Mouse (Mus musculus) lung, adult 2 months (tissue): ENCODE measurements around the gene Chrnb1. TPM values are rescaled to one million over a fixed set of nuclear protein-coding genes. Genes with fewer than 3 reads are reported as not detected.

Source experiments
- DNase-seq: peaks from one replicate; pipeline ENCODE4 v3.0.0; 2022
- H3K4me1 ChIP-seq: fragments of 200-500 bp; 2 replicates; pipeline ENCODE4 v1.6.1; 2011; ENCODE audit warnings: low read length; ENCODE audit not compliant: control insufficient read depth, insufficient read depth
- H3K4me3 ChIP-seq: fragments of 200-500 bp; replicated peaks from 2 replicates; pipeline ENCODE3; 2011; ENCODE audit warnings: low read depth, mild to moderate bottlenecking, control low read depth, low read length; ENCODE audit errors: extremely low read depth
- CTCF ChIP-seq: fragments of 200-500 bp; IDR thresholded peaks from 2 replicates; pipeline ENCODE4 v1.5.1; 2011; ENCODE audit warnings: mild to moderate bottlenecking, low read length, control low read depth; ENCODE audit not compliant: insufficient read depth
- POLR2A ChIP-seq: fragments of 200-500 bp; IDR thresholded peaks from 2 replicates; pipeline ENCODE4 v1.6.1; 2011; ENCODE audit warnings: low read depth, mild to moderate bottlenecking, control low read depth, low read length, borderline replicate concordance; ENCODE audit errors: extremely low read depth
- WGBS: fragments of 180-500 bp; shearing (Covaris S2); methylation state at CpG from one replicate; pipeline ENCODE4 v1.1.7; 2018; 5-methylcytosine and 5-hydroxymethylcytosine counted together
- polyA plus RNA-seq: library from polyadenylated mRNA; depleted of rRNA; stranded (reverse); fragments of >200 nt; gene quantifications from 2 replicates; pipeline ENCODE4 v1.2.3, GENCODE M21; 2012

Chrnb1 gene
- polyA plus RNA-seq, 1 experiment = 38.0 TPM

DNA sequence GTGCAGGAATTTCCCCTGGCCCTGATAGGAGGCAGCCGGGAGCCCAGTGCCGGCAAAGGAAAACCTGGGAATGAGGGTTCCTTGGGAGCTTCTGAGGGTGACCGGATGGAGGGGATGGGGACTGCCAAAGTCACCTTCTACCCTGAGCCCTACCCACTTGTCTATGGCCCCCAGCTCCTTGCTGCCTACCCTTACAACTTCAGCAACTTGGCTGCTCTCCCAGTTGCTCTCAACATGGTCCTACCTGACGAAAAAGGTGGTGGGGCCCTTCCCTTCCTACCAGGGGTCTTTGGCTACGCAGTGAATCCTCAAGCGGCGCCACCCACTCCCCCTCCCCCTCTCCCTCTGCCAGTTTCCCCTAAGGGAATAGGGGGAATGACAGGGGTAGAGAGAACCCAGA is 16.8 kb downstream of the Chrnb1 start:
- Histone ChIP-seq H3K4me1 (no peaks in the 10 kb centered on the region; the same call in 1 of the 2 replicates), H3K4me3 (no peak overlapping the region)
- 60% methylated on average over 7 of the region's 7 CpGs for WGBS
- no peak for DNase-seq
- no peak for TF ChIP-seq POLR2A
- no peak for TF ChIP-seq CTCF

DNA sequence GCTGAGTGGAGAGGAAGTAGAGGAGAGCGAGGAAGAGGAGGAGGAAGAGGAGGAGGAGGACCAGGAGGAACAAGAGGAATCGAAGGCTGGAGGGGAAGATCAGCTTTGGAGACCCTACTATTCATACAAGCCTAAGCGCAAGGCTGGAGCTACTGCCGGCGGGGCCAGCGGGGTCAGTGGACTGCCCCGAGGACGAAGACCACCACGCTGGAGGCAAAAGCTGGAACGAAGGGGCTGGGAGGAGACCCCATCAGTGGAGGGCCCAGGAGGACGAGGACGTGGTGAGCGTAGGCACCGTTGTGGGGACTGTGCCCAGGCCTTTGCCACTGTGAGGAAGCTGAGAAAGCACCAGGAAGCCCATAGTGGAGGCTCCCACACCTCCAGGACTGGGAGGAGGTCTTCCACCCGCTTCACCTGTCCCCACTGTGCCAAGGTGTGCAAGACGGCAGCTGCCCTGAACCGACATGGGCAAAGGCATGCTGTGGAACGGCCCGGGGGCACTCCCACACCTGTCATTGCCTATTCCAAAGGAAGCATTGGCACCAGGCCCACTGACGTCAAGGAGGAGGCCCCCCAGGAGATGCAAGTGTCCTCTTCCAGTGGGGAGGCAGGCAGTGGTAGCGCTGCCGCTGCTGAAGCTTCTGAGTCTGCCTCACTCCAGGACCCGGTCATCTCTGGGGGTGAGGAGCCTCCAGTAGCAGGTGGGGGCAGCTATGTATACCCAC is 17.3 kb downstream of the Chrnb1 start:
- no peaks in the 10 kb centered on the region; the same call in 1 of the 2 replicates for H3K4me1 ChIP-seq
- 64% methylated on average over 23 of the region's 23 CpGs for WGBS
- no peak for DNase-seq

DNA sequence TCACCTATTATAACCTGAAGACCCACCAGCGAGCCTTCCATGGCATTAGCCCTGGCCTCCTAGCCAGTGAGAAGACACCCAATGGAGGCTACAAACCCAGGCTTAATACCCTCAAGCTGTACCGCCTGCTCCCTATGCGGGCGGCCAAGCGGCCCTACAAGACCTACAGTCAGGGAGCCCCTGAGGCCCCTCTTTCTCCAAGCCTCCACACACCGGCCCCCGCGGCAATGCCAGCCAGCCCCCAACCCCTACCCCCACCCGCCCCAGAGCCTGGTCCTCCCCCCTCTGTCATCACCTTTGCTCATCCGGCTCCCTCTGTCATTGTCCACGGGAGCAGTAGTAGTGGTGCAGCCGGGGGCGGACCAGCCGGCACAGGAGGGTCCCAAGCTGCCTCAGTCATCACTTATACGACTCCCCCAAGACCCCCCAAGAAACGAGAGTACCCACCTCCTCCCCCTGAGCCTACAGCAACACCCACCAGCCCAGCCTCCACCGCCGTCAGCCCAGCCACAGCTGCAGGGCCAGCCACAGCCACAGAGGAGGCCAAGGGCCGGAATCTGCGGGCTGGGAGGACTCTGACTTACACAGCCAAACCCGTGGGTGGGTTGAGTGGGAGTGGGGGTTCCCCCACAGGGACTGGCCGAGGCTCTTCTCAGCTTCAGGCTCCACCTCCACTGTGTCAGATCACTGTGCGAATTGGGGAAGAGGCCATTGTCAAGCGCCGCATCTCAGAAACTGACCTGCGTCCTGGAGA is 18.1 kb downstream of the Chrnb1 start:
- 66% methylated on average over 26 of the region's 26 CpGs for WGBS
- DNase-seq = no peak

More for the DNA sequence above, 17.3 kb downstream of the Chrnb1 start:
- TF ChIP-seq POLR2A (no peak), CTCF (no peak)
- H3K4me3 ChIP-seq = no peak overlapping the region

DNA sequence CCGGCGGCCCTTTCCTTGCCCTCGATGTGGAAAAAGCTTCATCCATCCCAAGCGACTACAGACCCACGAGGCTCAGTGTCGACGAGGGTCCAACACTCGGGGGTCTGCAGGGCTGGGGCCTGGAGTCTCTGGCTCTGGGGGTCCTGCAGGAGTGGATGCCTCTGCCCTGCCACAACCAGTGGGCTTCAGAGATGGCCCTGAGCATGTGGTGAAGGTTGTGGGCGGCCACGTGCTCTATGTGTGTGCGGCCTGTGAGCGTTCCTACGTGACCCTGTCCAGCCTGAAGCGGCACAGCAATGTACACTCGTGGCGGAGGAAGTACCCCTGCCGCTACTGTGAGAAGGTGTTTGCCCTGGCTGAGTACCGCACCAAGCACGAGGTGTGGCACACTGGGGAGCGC is 19.3 kb downstream of the Chrnb1 start:
- no peak for DNase-seq
- no peaks in the 10 kb centered on the region for H3K4me1 ChIP-seq
- TF ChIP-seq POLR2A (no peak), CTCF (no peak)
- H3K4me3 ChIP-seq = no peak overlapping the region
- 82% methylated on average over 20 of the region's 20 CpGs for WGBS

More for the DNA sequence above, 18.1 kb downstream of the Chrnb1 start:
- no peaks in the 10 kb centered on the region; the same call in 1 of the 2 replicates for H3K4me1 ChIP-seq
- no peak for TF ChIP-seq POLR2A
- no peak for TF ChIP-seq CTCF
- no peak overlapping the region for H3K4me3 ChIP-seq

DNA sequence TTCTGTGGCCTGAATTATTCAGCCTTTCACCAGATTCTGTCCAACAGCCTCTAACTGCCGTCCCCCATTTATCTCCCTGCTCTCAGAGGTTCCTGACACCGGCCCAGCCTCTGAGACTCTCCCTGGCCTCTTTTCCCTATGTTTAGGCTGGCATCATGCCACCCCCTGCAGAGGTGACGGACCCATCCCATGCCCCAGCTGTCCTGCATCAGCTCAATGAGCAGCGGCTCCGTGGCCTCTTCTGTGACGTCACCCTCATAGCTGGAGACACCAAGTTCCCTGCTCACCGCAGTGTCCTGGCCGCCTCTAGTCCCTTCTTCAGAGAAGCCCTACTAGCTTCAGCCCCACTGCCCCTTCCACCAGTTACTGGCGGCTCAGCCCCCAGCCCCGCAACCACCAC is 20.0 kb downstream of the Chrnb1 start:
- WGBS = 66% methylated on average over 10 of the region's 10 CpGs
- no peak for TF ChIP-seq POLR2A
- no peak for TF ChIP-seq CTCF
- DNase-seq = no peak
- H3K4me1 ChIP-seq = no peaks in the 10 kb centered on the region
- no peak overlapping the region for H3K4me3 ChIP-seq

DNA sequence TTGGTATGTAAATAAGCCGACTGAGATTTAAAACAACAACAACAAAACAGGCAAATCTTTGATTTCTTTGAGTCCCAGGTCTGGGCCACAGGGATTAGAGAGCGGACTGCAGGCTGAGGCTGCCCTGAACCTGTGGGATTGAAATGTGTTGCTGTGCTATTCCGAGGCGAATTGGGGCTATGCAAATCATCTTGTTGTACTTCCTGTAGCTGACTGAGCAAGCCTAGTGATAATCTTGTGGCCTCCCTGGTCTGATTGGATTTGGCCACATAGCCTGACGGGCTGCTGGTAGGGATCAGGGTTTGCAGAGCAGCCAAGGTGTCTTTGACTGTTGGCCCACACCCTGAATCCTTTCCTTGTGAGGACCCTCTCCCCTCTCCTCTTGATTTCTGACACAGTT is 20.8 kb downstream of the Chrnb1 start:
- WGBS = 69% methylated on average over 5 of the region's 5 CpGs

DNA sequence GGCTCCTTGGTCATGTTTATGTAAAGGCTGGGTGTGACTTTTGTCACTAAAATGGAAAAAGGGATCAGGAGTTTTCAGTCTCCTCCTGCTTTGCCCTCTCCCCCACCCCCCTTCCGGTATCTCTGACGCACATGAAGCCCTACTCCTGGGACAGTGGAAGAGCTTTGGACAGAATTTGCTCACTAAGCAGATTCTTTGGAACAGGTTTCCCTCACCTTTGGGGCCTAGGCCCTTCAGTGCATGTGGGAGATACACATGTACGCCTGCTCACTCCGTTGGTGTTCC is 28.2 kb downstream of the Chrnb1 start:
- no peak for DNase-seq
- Histone ChIP-seq H3K4me3 (peak overlapping the region; percentile 99), H3K4me1 (peaks cover 17% of the 10 kb centered on the region)
- TF ChIP-seq POLR2A = no peak
- TF ChIP-seq CTCF = no peak
- 24% methylated on average over 4 of the region's 4 CpGs for WGBS

More for the DNA sequence above, 20.8 kb downstream of the Chrnb1 start:
- Histone ChIP-seq H3K4me1 (no peaks in the 10 kb centered on the region), H3K4me3 (no peak overlapping the region)
- DNase-seq = no peak
- TF ChIP-seq POLR2A (no peak), CTCF (no peak)

DNA sequence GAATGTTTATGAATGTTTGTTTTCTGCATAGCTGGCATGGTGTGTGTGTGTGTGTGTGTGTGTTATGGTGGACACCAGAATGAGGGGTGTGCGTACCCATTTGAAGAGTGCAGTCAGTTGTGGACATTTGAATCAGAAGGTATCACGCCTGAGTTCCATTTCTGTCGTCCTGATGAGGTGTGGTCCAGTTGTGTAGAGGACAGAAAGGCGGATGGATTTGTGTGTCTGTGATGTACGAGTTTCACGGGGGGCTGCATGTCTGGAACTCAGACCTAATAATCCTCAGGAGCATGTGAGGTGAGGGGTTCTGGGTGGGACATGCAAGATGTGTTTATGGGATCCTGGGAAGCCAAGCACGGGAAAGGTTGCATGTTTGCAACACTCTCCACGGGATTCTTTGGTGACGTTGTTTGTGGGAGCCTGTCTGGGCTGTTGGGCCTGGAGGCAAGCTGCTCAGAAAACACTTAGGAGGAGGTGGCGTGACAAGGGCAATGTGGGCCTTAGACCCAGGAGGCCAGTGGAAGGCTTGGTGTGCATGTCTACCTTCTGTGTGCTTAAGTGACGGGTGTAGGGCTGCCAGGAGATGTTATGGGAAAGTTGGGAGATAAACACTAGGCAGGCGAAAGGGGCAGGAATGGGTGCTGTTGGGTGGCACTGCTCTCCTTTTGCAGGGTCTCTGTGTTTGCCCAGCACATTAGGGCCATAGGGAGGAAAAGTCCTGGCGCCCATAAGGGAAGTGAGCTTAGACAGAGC is 28.7 kb downstream of the Chrnb1 start:
- Histone ChIP-seq H3K4me1 (peaks cover 17% of the 10 kb centered on the region), H3K4me3 (peak overlapping the region; percentile 99)
- TF ChIP-seq CTCF (no peak), POLR2A (peak; percentile 33; the same call in 1 of the 2 replicates)
- peak; percentile 42 for DNase-seq
- 22% methylated on average over 13 of the region's 13 CpGs for WGBS

DNA sequence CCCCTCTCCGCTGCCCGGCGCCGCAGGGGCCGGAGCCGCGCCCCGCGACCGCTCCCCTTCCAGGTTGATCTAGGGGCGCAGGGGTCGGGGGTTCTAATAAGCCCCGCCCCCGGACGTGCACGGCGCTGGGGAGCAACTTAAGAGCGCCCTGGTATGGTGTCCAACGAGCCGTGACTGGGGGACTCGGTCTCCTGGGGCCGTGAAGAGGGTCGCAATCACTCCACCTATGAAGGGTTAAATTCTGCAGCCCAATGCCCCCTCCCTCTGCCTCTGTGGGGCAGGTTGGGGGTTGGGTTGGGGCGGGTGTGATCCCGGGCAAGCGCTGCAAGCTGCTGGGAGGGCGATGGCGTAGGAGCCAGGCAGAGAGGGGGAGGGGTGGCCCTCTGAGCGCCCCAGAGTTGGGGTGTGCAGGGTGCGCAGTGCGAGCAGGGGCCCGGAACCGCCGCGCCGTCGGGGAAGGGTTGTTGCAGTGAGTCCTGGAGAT is 29.6 kb downstream of the Chrnb1 start:
- TF ChIP-seq POLR2A (peak; percentile 60; the same call in 1 of the 2 replicates), CTCF (no peak)
- peak; percentile 78 for DNase-seq
- under 1% methylated on average over 36 of the region's 37 CpGs for whole genome bisulfite sequencing

More for the DNA sequence above, 29.6 kb downstream of the Chrnb1 start:
- Histone ChIP-seq H3K4me3 (peak overlapping the region; percentile 99), H3K4me1 (peaks cover 17% of the 10 kb centered on the region)
